Mouse (Mus musculus) spleen, adult 12 weeks (tissue): ENCODE data around the gene Rnf167.

Source experiments
- DNase-seq: peaks from one replicate; pipeline ENCODE4 v3.0.0; 2022; ENCODE audit warnings: low spot score

Rnf167 gene

GRCm38 (mm10) chr11:70678092-70678491, 31.1 kb downstream of the Rnf167 start:
- no peak for DNase-seq

GRCm38 (mm10) chr11:70678576-70678975, 31.5 kb downstream of the Rnf167 start:
- DNase-seq: no peak

DNA sequence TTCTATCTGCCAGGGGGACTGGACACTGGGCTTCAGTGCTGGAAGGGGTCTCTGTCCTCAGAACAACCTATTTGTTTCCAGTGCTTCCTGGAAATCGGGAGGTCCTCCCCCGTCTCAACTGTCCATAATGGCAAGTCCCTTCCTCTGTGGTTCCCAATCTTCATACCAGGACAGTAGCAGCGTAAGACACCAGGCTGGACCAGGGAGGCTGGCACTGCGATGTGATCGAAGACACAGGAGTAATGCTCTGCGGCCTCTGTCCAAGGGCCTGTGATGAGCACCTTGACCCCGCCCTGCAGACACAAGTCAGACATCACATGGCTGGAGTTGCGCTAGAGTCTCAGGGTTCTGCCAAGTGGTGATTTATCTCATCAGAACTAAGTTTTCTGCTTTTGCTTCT, 32.3 kb downstream of the Rnf167 start:
- DNase-seq: no peak

GRCm38 (mm10) chr11:70679894-70680293, 32.9 kb downstream of the Rnf167 start:
- no peak for DNase-seq

GRCm38 (mm10) chr11:70681170-70681569, 34.1 kb downstream of the Rnf167 start:
- no peak for DNase-seq

DNA sequence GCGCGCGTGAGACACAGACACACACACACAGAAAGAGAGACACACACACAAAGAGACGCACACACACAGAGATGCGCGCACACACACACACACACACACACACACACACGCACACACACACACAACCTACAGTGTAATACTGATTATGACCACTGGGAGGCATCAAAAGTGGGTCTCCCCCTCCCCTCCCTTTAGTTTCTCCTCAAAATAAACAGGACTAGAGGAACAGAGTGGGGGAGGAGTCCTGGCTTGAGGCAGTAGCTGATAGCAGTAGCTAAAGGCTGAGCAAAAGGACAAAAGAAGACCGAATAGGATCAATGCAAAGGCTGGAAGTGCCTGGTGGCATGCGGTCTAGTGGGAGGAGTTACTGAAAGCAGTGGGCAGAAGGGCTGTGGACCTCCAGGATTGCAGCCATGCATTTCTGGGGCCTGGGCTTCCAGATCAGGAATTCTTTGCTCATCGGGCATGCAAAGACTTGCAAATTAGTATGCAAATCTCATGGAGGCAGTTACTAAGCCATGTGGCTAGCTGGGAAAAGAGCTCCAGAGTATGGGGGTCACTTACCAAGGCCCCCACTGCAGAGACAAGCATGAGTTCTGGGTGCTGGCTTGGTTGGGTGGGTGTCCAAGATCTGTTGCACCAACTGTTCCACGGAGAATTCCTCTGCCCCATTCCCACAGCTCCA, 35.0 kb downstream of the Rnf167 start:
- DNase-seq: no peak

DNA sequence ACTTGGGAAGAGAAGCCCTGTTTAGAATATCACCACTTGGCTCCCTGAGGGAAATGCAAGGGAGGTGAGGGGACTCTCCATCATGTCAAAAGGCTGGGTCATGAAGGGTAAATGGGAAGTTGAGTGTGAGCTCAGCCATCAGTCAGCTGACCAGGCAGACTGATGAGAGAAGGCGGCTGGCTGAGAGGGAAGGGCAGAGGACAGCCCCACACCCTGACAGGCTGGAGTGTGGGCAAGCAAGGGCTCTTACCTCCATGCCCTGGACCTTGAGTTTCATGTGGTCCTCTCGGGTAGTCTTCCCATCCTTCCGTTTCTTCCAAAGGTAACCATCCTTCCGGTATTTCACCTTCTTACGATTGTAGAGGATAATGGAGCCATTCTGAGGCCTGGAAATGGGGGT, 36.6 kb downstream of the Rnf167 start:
- DNase-seq: no peak

DNA sequence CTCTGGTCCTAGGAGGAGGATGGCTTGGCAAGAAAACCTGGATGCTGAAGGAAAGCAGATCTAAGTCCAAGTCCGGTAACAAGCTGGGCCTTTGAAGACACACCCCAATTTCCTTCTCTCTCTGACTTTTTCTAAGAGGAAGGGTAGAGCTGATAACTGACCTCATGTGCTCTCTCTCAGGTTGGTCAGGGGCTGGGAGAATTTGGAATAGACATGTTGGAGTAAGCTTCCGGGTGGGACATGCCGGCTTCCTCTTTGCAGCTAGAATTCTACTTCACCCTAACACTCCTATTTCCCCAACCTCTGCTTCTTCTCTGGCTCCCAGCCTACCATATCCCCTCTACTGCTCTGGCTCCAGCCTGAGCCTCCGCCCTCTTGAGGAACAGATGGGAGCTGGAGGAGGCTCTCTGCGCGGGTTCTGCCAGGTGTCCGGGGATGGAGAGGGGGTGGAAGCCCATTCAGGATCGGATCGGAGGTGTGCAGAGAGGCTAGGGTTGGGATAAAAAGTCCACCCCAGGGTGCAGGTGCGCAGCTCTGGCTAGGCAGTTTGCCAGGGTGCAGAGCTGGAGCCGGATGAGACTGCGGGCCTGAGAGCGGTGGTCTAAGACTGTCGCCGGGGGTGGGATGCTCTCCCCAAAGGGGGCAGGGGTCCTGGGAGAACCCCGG, 40.0 kb downstream of the Rnf167 start:
- peak; percentile 22 for DNase-seq

GRCm38 (mm10) chr11:70687601-70688199, 40.7 kb downstream of the Rnf167 start, which contains the start of gene Camta2:
Gene Camta2 (minus strand): TSS chr11:70688105.
- DNase-seq: peak; percentile 53

DNA sequence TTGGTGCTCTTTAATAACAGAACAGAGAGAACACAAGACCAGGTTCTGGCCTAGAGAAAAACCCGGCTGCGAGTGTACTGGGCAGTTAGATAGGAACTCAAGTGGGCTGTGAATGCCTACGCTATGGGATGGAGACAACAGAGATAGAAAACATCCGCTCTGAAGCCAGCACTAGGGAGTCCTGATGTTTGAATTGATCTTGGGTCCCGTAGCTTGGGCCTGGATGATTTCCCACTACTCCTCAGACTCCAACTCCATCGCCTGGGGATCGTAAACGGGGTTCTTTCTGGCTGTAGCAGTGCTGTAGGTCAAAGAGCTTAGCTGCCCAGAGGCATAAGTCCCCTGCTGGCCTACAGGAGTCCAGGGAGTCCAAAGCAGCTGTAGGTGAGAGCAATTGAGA, 41.3 kb downstream of the Rnf167 start:
- no peak for DNase-seq

DNA sequence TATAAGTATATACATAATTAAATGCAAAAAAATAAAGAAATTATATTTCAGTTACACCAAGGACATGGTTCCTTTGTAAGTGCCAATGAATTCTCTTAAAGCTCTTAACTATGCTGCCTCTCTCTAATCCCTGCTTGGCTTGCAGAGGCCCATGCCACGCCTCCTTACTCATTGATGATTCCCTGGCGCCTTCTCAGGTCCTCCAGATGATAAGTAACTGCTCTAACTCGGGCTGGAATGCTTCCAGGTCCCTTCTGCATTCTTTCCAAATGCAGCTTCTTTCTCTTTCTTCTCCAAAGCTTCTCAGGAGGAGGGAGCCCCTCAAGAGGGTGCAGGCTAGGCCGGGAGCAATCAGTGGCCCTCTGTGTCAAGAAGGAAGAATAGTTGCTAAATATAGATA, 42.5 kb downstream of the Rnf167 start:
- DNase-seq: no peak

DNA sequence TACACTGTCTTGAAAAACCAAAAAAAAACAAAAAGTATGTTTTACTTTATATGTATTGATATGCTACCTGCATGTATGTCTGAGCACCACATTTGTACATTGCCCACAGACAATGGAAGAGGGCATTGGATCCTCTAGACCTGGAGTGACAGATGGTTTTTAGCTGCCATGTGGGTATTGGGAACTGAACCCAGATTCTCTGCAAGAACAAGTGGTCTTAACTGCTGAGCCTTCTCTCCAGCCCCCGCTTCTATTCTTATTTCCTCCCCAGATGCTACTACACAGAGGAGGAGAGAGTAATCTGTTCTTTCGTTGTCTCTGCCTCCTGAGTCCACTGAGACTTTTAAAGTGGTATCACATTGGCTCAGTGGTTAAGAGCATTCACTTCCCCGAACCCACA, 46.5 kb downstream of the Rnf167 start:
- no peak for DNase-seq

GRCm38 (mm10) chr11:70697376-70697775, 50.3 kb downstream of the Rnf167 start:
- no peak for DNase-seq

GRCm38 (mm10) chr11:70699051-70699450, 52.0 kb downstream of the Rnf167 start:
- DNase-seq: no peak

- DNase-seq: peak; percentile 95
Measured at GRCm38 (mm10) chr11:70699722-70700556, 52.9 kb downstream of the Rnf167 start, which contains the start of the genes Inca1 and Kif1c. Gene Inca1 (minus strand): TSS chr11:70700155. Gene Kif1c (plus strand): TSS chr11:70700548.

DNA sequence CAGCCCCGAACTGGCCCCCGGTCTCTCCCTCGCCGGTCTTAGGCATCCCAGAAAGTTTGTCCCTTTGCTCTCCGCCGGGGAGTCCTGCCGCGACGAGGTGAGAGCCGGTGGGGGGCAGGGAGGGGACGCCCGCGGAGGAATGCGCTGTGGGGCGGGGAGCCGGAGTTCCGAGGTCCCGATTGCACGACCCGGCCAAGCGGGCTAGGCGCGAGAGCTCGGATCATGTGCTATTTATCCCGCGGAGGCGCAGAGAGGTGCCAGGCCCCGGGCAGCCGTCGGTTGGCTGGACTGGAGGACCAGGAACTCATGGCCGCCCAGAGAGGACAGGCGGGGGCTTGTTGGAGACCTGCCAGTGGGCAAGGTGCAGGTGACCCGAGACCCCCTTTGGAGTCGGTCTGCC, 53.6 kb downstream of the Rnf167 start:
- peak; percentile 57 for DNase-seq
